Mouse (Mus musculus): Measurements from ENCODE around the gene Oxct1. TPM values are rescaled to one million over a fixed set of nuclear protein-coding genes. Genes with fewer than 3 reads are reported as not detected.

Oxct1 gene
- total RNA-seq, 2 experiments from 2014 or later: 271 to 283 TPM

- Histone ChIP-seq H3K27ac (no peak overlapping the region), H3K4me3 (no peak overlapping the region)
- DNase-seq (ENCODE audit: low spot score in 2 of 2): no peak
- TF ChIP-seq CTCF (conservative IDR thresholded peaks at IDR 0.05): peak; percentile 87
Measured at GRCm38 (mm10) chr15:4043032-4043471, 16.9 kb downstream of the Oxct1 start.

- DNase-seq (ENCODE audit: low spot score in 2 of 2): peak; percentile 45 to 60
Measured at GRCm38 (mm10) chr15:4056627-4057026, 30.4 kb downstream of the Oxct1 start.

GRCm38 (mm10) chr15:4063574-4063973, 37.4 kb downstream of the Oxct1 start:
- DNase-seq (ENCODE audit: low spot score in 2 of 2): no peak
- H3K4me3 ChIP-seq: no peak overlapping the region
- no peak overlapping the region for H3K27ac ChIP-seq
- TF ChIP-seq CTCF (conservative IDR thresholded peaks at IDR 0.05): no peak

More at GRCm38 (mm10) chr15:4056627-4057026, 30.4 kb downstream of the Oxct1 start:
- H3K4me3 ChIP-seq: no peak overlapping the region
- peak; percentile 83 for TF ChIP-seq CTCF (conservative IDR thresholded peaks at IDR 0.05)
- H3K27ac ChIP-seq: peak overlapping the region; percentile 62; the same call in 1 of the 2 replicates

- Histone ChIP-seq H3K4me3 (no peak overlapping the region), H3K27ac (no peak overlapping the region)
- TF ChIP-seq CTCF (conservative IDR thresholded peaks at IDR 0.05): no peak
- DNase-seq (ENCODE audit: low spot score in 2 of 2): no peak
Measured at GRCm38 (mm10) chr15:4064013-4064412, 37.8 kb downstream of the Oxct1 start.

- no peak for TF ChIP-seq CTCF (conservative IDR thresholded peaks at IDR 0.05)
- Histone ChIP-seq H3K4me3 (no peak overlapping the region), H3K27ac (no peak overlapping the region)
- DNase-seq (ENCODE audit: low spot score in 2 of 2): no peak
Measured at GRCm38 (mm10) chr15:4064694-4065093, 38.5 kb downstream of the Oxct1 start.

GRCm38 (mm10) chr15:4067273-4067990, 41.2 kb downstream of the Oxct1 start:
- DNase-seq (ENCODE audit: low spot score in 2 of 2): no peak
- Histone ChIP-seq H3K27ac (no peak overlapping the region), H3K4me3 (no peak overlapping the region)
- no peak for TF ChIP-seq CTCF (conservative IDR thresholded peaks at IDR 0.05)

GRCm38 (mm10) chr15:4077978-4078377, 51.8 kb downstream of the Oxct1 start:
- DNase-seq (ENCODE audit: low spot score in 2 of 2): no peak
- TF ChIP-seq CTCF (conservative IDR thresholded peaks at IDR 0.05): no peak
- Histone ChIP-seq H3K27ac (0 out of 2 replicates have a peak overlapping the region, but pooled peaks have one; percentile 3), H3K4me3 (no peak overlapping the region)

GRCm38 (mm10) chr15:4078785-4079184, 52.6 kb downstream of the Oxct1 start:
- no peak for TF ChIP-seq CTCF (conservative IDR thresholded peaks at IDR 0.05)

GRCm38 (mm10) chr15:4079425-4080189, 53.4 kb downstream of the Oxct1 start:
- no peak for TF ChIP-seq CTCF (conservative IDR thresholded peaks at IDR 0.05)
- H3K4me3 ChIP-seq: no peak overlapping the region
- no peak overlapping the region for H3K27ac ChIP-seq
- DNase-seq (ENCODE audit: low spot score in 2 of 2): no peak

More at GRCm38 (mm10) chr15:4078785-4079184, 52.6 kb downstream of the Oxct1 start:
- no peak for DNase-seq (ENCODE audit: low spot score in 2 of 2)
- Histone ChIP-seq H3K4me3 (no peak overlapping the region), H3K27ac (no peak overlapping the region)

- no peak for TF ChIP-seq CTCF (conservative IDR thresholded peaks at IDR 0.05)
- no peak for DNase-seq (ENCODE audit: low spot score in 2 of 2)
- H3K27ac ChIP-seq: no peak overlapping the region
- no peak overlapping the region for H3K4me3 ChIP-seq
Measured at GRCm38 (mm10) chr15:4085600-4086384, 59.6 kb downstream of the Oxct1 start.

GRCm38 (mm10) chr15:4087446-4087845, 61.3 kb downstream of the Oxct1 start:
- DNase-seq (ENCODE audit: low spot score in 2 of 2): peak in 1 of 2 experiments; percentile 35
- TF ChIP-seq CTCF (conservative IDR thresholded peaks at IDR 0.05): no peak
- H3K27ac ChIP-seq: 0 out of 2 replicates have a peak overlapping the region, but pooled peaks have one; percentile 23
- no peak overlapping the region for H3K4me3 ChIP-seq

GRCm38 (mm10) chr15:4087914-4088313, 61.7 kb downstream of the Oxct1 start:
- H3K4me3 ChIP-seq: no peak overlapping the region
- H3K27ac ChIP-seq: 0 out of 2 replicates have a peak overlapping the region, but pooled peaks have one; percentile 23
- no peak for TF ChIP-seq CTCF (conservative IDR thresholded peaks at IDR 0.05)
- peak; percentile 36 to 38 for DNase-seq (ENCODE audit: low spot score in 2 of 2)

All from layer of hippocampus, adult 2 months (tissue).